In the genomic region with DNA sequence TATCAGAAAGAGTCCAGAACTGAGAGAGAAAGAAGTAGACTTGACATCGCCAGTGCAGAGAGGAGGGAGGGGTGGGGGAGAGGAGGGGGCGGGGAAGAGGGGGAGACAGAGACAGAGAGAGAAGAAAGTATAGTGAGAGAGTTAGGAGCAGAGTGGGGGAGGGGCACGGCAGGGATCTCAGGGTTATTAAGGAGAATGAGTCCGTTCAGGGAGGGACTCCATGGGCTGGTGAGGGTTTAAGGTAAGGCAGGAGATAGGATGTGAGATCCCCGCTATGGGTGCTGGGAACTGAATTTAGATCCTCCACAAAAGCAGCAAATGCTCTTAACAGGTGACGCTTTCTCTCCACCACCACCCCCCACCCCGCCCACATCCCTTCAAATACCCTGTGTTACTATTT, we compare ENCODE assay signal across 16 mouse cellular contexts. TPM values are rescaled to one million over a fixed set of nuclear protein-coding genes. Genes with fewer than 3 reads are reported as not detected.
A peak's percentile ranks its signal among the peaks of the same experiment; 100 is the strongest.
DNase-seq lines count a peak whose midpoint lies in the region; ATAC-seq and TF ChIP-seq lines count a peak whose summit lies in the region.
"Had no signal": no experiment of that assay in that cellular context is flagged by ENCODE, and none has a peak within 500 bp of the region (broad histone marks: within the 10 kb centered on the region; RNA-seq: fewer than 3 reads in every experiment).

No protein-coding gene starts in this region.

- no peak for ATAC-seq in forebrain, embryonic 12.5 days (ENCODE audit: low FRiP score)
- ATAC-seq in forebrain, embryonic 13.5 days: no peak
- ATAC-seq in kidney, embryonic 15.5 days (replicated peaks; ENCODE audit: low FRiP score): no peak
- ATAC-seq in intestine, embryonic 16.5 days: no peak
- ATAC-seq: forebrain, postnatal 0 days; inflammation-experienced regulatory T-cells, adult 6 months had no signal

- peak overlapping the region; percentile 17 for H3K4me2 ChIP-seq in forebrain, embryonic 12.5 days
- H3K4me2 ChIP-seq in forebrain, embryonic 13.5 days: no peak overlapping the region
- 0 out of 2 replicates have a peak overlapping the region, but pooled peaks have one; percentile 1 for H3K4me2 ChIP-seq in kidney, embryonic 15.5 days
- H3K4me2 ChIP-seq in intestine, embryonic 16.5 days (ENCODE audit: low read depth, low read length): no peak overlapping the region

- no peaks in the 10 kb centered on the region for H3K9me3 ChIP-seq in forebrain, embryonic 12.5 days
- no peaks in the 10 kb centered on the region for H3K9me3 ChIP-seq in forebrain, embryonic 13.5 days (replicated peaks)
- H3K9me3 ChIP-seq in kidney, embryonic 15.5 days (replicated peaks): no peaks in the 10 kb centered on the region
- H3K9me3 ChIP-seq in E14TG2a.4 (ENCODE audit: low read length) (no peaks in the 10 kb centered on the region), ES-Bruce4 (replicated peaks; ENCODE audit: control insufficient read depth, insufficient read depth, low read length, poor library complexity, severe bottlenecking) (no peaks in the 10 kb centered on the region)
- H3K9me3 ChIP-seq in intestine, embryonic 16.5 days (ENCODE audit: control insufficient read depth, low read length): no peaks in the 10 kb centered on the region
- H3K9me3 ChIP-seq: hindbrain, embryonic 10.5 days had no signal

- TF ChIP-seq EP300 in ES-Bruce4 (IDR thresholded peaks at IDR 0.05; ENCODE audit: insufficient read depth, low read depth, low read length): no peak

- WGBS in forebrain, embryonic 12.5 days: 33% methylated on average over 7 of the region's 7 CpGs
- 19% methylated on average over 7 of the region's 7 CpGs for WGBS in forebrain, embryonic 13.5 days
- 29% methylated on average over 6 of the region's 7 CpGs for WGBS in kidney, embryonic 15.5 days
- 25% methylated on average over 7 of the region's 7 CpGs for WGBS in intestine, embryonic 16.5 days

- H3K27me3 ChIP-seq in forebrain, embryonic 12.5 days: peaks cover 15% of the 10 kb centered on the region
- H3K27me3 ChIP-seq in forebrain, embryonic 13.5 days: peaks cover 5% of the 10 kb centered on the region; the same call in 1 of the 2 replicates
- no peaks in the 10 kb centered on the region for H3K27me3 ChIP-seq in kidney, embryonic 15.5 days
- H3K27me3 ChIP-seq in E14TG2a.4 (ENCODE audit: insufficient read depth, low read length) (no peaks in the 10 kb centered on the region), ES-Bruce4 (ENCODE audit: control insufficient read depth, insufficient read depth, low read length, poor library complexity, severe bottlenecking) (no peaks in the 10 kb centered on the region)
- no peaks in the 10 kb centered on the region for H3K27me3 ChIP-seq in intestine, embryonic 16.5 days (replicated peaks; ENCODE audit: control insufficient read depth, insufficient read depth, low read length)

- H3K4me1 ChIP-seq in forebrain, embryonic 12.5 days: peaks cover 18% of the 10 kb centered on the region
- peaks cover 20% of the 10 kb centered on the region for H3K4me1 ChIP-seq in forebrain, embryonic 13.5 days
- H3K4me1 ChIP-seq in kidney, embryonic 15.5 days: peaks cover 15% of the 10 kb centered on the region; the same call in 1 of the 2 replicates
- H3K4me1 ChIP-seq in E14TG2a.4 (replicated peaks; ENCODE audit: low read depth, low read length) (peaks cover 75% of the 10 kb centered on the region), ES-Bruce4 (ENCODE audit: control insufficient read depth, insufficient read depth, low read length) (peaks cover 10% of the 10 kb centered on the region)
- H3K4me1 ChIP-seq in intestine, embryonic 16.5 days (ENCODE audit: control insufficient read depth, insufficient read depth, low read length): no peaks in the 10 kb centered on the region; the same call in 1 of the 2 replicates

- no peak overlapping the region for H3K9ac ChIP-seq in forebrain, embryonic 12.5 days
- no peak overlapping the region for H3K9ac ChIP-seq in forebrain, embryonic 13.5 days
- no peak overlapping the region for H3K9ac ChIP-seq in kidney, embryonic 15.5 days
- H3K9ac ChIP-seq in ES-Bruce4 (ENCODE audit: low read depth, poor library complexity, severe bottlenecking): 0 out of 2 replicates have a peak overlapping the region, but pooled peaks have one; percentile 34
- H3K9ac ChIP-seq in intestine, embryonic 16.5 days (ENCODE audit: low read depth, low read length): no peak overlapping the region
- H3K9ac ChIP-seq: forebrain, postnatal 0 days had no signal

- H3K36me3 ChIP-seq in forebrain, embryonic 12.5 days (replicated peaks): no peaks in the 10 kb centered on the region
- no peaks in the 10 kb centered on the region for H3K36me3 ChIP-seq in forebrain, embryonic 13.5 days (ENCODE audit: poor library complexity, severe bottlenecking)
- H3K36me3 ChIP-seq in kidney, embryonic 15.5 days: no peaks in the 10 kb centered on the region
- H3K36me3 ChIP-seq in E14TG2a.4 (ENCODE audit: insufficient read depth, low read length) (peaks cover 13% of the 10 kb centered on the region; the same call in 1 of the 2 replicates), ES-Bruce4 (ENCODE audit: control insufficient read depth, insufficient read depth, low read length, poor library complexity, severe bottlenecking) (no peaks in the 10 kb centered on the region)
- no peaks in the 10 kb centered on the region for H3K36me3 ChIP-seq in intestine, embryonic 16.5 days (ENCODE audit: control insufficient read depth, insufficient read depth, low read length)
- H3K36me3 ChIP-seq: hindbrain, embryonic 10.5 days had no signal

- no peak overlapping the region for H3K27ac ChIP-seq in forebrain, embryonic 12.5 days
- H3K27ac ChIP-seq in forebrain, embryonic 13.5 days: no peak overlapping the region
- no peak overlapping the region for H3K27ac ChIP-seq in kidney, embryonic 15.5 days
- no peak overlapping the region for H3K27ac ChIP-seq in ES-Bruce4 (ENCODE audit: insufficient read depth, low read length)
- no peak overlapping the region for H3K27ac ChIP-seq in intestine, embryonic 16.5 days (ENCODE audit: low read length)
- H3K27ac ChIP-seq: hindbrain, embryonic 10.5 days; kidney, postnatal 0 days had no signal

- TF ChIP-seq CTCF in E14TG2a.4 (conservative IDR thresholded peaks at IDR 0.05; ENCODE audit: low read length) (no peak), ES-Bruce4 (IDR thresholded peaks at IDR 0.05; ENCODE audit: low read depth, low read length) (no peak)

- DNase-seq in kidney, postnatal 36 days: no peak
- DNase-seq: cerebellum, adult 9-10 months; forebrain, postnatal 0 days; layer of hippocampus, adult 9-11 months; lung, adult 18-20 months; thymus, postnatal 14 days had no signal

- TF ChIP-seq POLR2A in ES-Bruce4 (IDR thresholded peaks at IDR 0.05; ENCODE audit: insufficient read depth, low read length): no peak

- H3K4me3 ChIP-seq in forebrain, embryonic 12.5 days (replicated peaks): no peak overlapping the region
- H3K4me3 ChIP-seq in forebrain, embryonic 13.5 days: no peak overlapping the region
- H3K4me3 ChIP-seq in kidney, embryonic 15.5 days (replicated peaks): no peak overlapping the region
- H3K4me3 ChIP-seq in E14TG2a.4 (replicated peaks; ENCODE audit: low read length): peak overlapping the region; percentile 56; the same call in 1 of the 2 replicates
- no peak overlapping the region for H3K4me3 ChIP-seq in ES-Bruce4 (ENCODE audit: low read depth, low read length)
- no peak overlapping the region for H3K4me3 ChIP-seq in intestine, embryonic 16.5 days (ENCODE audit: low read length)
- H3K4me3 ChIP-seq: hindbrain, embryonic 10.5 days had no signal

RNA-seq across cellular contexts. Expression of a gene that starts 31.3 kb away (rescaled TPM):
- 26.1 and 26.7 TPM in 2 replicates for polyA plus RNA-seq in forebrain, embryonic 12.5 days (2016; fragmentation: Nextera tagmentation; extraction: Ambion mirVana)
- 15.7 and 16.1 TPM in 2 replicates for polyA plus RNA-seq in forebrain, embryonic 13.5 days (2015; fragmentation: Nextera tagmentation; extraction: Ambion mirVana)
- 24.6 and 24.9 TPM in 2 replicates for polyA plus RNA-seq in kidney, embryonic 15.5 days (2015; fragmentation: Nextera tagmentation; extraction: Ambion mirVana)
- polyA plus RNA-seq in ES-Bruce4 (2011; ENCODE audit: insufficient read depth, insufficient read length, low read depth, missing spikeins): 59.7 and 63.2 TPM in 2 replicates
- polyA plus RNA-seq in intestine, embryonic 16.5 days (2015; fragmentation: Nextera tagmentation; extraction: Ambion mirVana): 16.4 and 16.6 TPM in 2 replicates

RNA-seq across cellular contexts. Expression of a gene that starts 46.8 kb away (rescaled TPM):
- polyA plus RNA-seq in forebrain, embryonic 12.5 days (2016; fragmentation: Nextera tagmentation; extraction: Ambion mirVana): not detected in 2 replicates
- polyA plus RNA-seq in forebrain, embryonic 13.5 days (2015; fragmentation: Nextera tagmentation; extraction: Ambion mirVana): 0.09 TPM in 1 of 2 replicates, not detected in the other
- 0.05 TPM in 1 of 2 replicates, not detected in the other for polyA plus RNA-seq in kidney, embryonic 15.5 days (2015; fragmentation: Nextera tagmentation; extraction: Ambion mirVana)
- polyA plus RNA-seq in ES-Bruce4 (2011; ENCODE audit: insufficient read depth, insufficient read length, low read depth, missing spikeins): 0.38 and 0.43 TPM in 2 replicates
- polyA plus RNA-seq in intestine, embryonic 16.5 days (2015; fragmentation: Nextera tagmentation; extraction: Ambion mirVana): not detected in 2 replicates
- polyA plus RNA-seq: forebrain, postnatal 0 days; hindbrain, embryonic 10.5 days; liver, adult 2 months had no signal

RNA-seq across cellular contexts. Expression of a gene that starts 58.3 kb away (rescaled TPM):
- polyA plus RNA-seq in forebrain, embryonic 12.5 days (2016; fragmentation: Nextera tagmentation; extraction: Ambion mirVana): not detected in 2 replicates
- polyA plus RNA-seq in forebrain, embryonic 13.5 days (2015; fragmentation: Nextera tagmentation; extraction: Ambion mirVana): not detected in 2 replicates
- polyA plus RNA-seq in kidney, embryonic 15.5 days (2015; fragmentation: Nextera tagmentation; extraction: Ambion mirVana): 0.57 and 1.2 TPM in 2 replicates
- polyA plus RNA-seq in ES-Bruce4 (2011; ENCODE audit: insufficient read depth, insufficient read length, low read depth, missing spikeins): 1.2 TPM in 1 of 2 replicates, not detected in the other
- 0.68 TPM in 1 of 2 replicates, not detected in the other for polyA plus RNA-seq in intestine, embryonic 16.5 days (2015; fragmentation: Nextera tagmentation; extraction: Ambion mirVana)

Comparison
In these comparisons a context has a peak if more than half of its experiments do, and no peak if none do; other contexts are left out.
1. H3K4me2 ChIP-seq: peak in forebrain, embryonic 12.5 days (single experiment) and kidney, embryonic 15.5 days (single experiment); none in forebrain, embryonic 13.5 days (single experiment) and intestine, embryonic 16.5 days (single experiment).